Mouse (Mus musculus) heart, embryonic 10.5 days (tissue): ENCODE results near the gene Isoc2a. TPM values are rescaled to one million over a fixed set of nuclear protein-coding genes. Genes with fewer than 3 reads are reported as not detected.

ENCODE experiments used
- DNase-seq: peaks from one replicate; pipeline ENCODE4 v3.0.0-alpha.2; 2017; ENCODE audit warnings: low spot score
- H3K27ac ChIP-seq: fragments of 300-500 bp; sonication (generic); 2 replicates; pipeline ENCODE4 v1.5.1; 2016; ENCODE audit warnings: mild to moderate bottlenecking
- H3K27me3 ChIP-seq: fragments of 300-500 bp; sonication (generic); 2 replicates; pipeline ENCODE4 v1.6.1; 2016; ENCODE audit warnings: mild to moderate bottlenecking; ENCODE audit not compliant: poor library complexity, insufficient read depth, severe bottlenecking
- H3K36me3 ChIP-seq: fragments of 300-500 bp; sonication (generic); 2 replicates; pipeline ENCODE4 v1.6.1; 2016; ENCODE audit warnings: mild to moderate bottlenecking, moderate library complexity
- H3K4me1 ChIP-seq: fragments of 300-500 bp; sonication (generic); 2 replicates; pipeline ENCODE4 v1.6.1; 2016; ENCODE audit warnings: mild to moderate bottlenecking
- H3K4me3 ChIP-seq: fragments of 300-500 bp; sonication (generic); 2 replicates; pipeline ENCODE4 v1.5.1; 2016; ENCODE audit warnings: mild to moderate bottlenecking, moderate library complexity
- H3K9me3 ChIP-seq: fragments of 300-500 bp; sonication (generic); 2 replicates; pipeline ENCODE4 v1.6.1; 2016; ENCODE audit warnings: mild to moderate bottlenecking, moderate library complexity
- WGBS: fragments of 180-500 bp; shearing (Covaris S2); methylation state at CpG from one replicate; pipeline ENCODE4 v1.1.7; 2016; 5-methylcytosine and 5-hydroxymethylcytosine counted together
- polyA plus RNA-seq: library from polyadenylated mRNA; unstranded; fragments of >200 nt; fragmentation: Nextera tagmentation; extraction: Ambion mirVana; gene quantifications from 2 replicates; pipeline ENCODE4 v1.2.1, GENCODE M21; 2016

The Isoc2a gene
- polyA plus RNA-seq, 1 experiment from 2014 or later, result 1.3 TPM

DNA sequence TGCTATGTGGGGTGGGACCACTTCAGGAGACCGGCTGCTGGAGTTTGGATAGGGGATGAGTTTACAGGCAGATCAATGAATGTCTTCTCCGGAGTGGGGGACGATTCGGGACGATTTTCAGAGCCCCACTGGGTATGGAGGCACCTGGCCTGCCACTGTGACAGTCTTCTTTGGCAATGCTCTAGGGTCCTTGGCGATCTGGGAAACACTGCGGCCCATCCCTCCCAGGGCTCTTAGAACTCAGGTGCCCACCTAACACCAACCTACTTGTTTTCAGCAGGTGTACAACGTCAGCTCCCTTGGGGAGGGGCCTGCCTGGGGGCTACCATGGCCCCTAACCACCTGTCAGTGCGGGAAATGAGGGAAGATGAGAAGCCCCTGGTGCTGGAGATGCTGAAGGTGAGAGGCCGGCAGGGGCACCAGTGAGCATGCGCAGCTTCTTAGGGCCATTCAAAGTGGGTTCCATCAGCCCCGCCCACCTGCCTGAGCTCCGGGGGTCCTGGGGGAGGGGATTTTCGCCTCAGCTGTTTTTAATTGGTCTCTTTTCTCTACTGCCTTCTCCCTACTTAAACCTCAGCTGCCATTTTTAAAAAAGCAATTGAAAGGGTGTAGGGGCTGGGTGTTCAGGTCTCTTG is 46.1 kb downstream of the Isoc2a start:
- Histone ChIP-seq H3K9me3 (no peaks in the 10 kb centered on the region), H3K4me1 (peaks cover 86% of the 10 kb centered on the region), H3K27me3 (peaks cover 7% of the 10 kb centered on the region; the same call in 1 of the 2 replicates), H3K36me3 (peaks cover 31% of the 10 kb centered on the region), H3K4me3 (peak overlapping the region; percentile 59), H3K27ac (peak overlapping the region; percentile 83)
- WGBS, result 2% methylated on average over 14 of the region's 14 CpGs
- no peak for DNase-seq

DNA sequence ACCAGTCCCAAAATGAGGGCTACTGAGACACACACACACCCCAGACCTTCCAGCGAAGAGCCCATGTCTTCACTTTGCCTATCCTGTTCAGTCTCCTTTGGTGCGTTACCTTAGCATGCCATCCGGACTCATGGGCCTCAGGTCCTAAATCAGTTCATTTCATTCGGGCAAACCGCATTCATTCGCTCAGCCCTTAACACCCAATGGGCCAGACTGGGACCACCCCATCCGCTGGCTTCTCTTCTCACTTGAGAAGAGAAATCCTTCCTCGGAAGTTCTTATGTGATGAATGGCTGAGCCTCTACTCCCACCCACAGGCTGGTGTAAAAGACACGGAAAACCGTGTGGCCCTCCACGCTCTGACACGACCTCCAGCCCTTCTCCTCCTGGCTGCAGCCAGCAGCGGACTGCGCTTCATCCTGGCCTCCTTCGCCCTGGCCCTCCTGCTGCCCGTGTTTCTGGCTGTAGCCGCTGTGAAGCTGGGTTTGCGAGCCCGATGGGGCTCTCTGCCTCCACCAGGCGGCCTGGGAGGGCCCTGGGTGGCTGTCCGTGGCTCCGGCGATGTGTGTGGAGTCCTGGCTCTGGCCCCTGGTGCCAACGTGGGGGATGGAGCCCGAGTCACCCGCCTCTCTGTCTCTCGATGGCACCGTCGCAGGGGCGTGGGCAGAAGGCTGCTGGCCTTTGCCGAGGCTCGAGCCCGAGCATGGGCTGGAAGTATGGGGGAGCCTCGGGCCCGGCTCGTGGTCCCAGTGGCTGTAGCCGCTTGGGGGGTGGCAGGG is 46.8 kb downstream of the Isoc2a start:
- peaks cover 24% of the 10 kb centered on the region for H3K36me3 ChIP-seq
- peaks cover 7% of the 10 kb centered on the region; the same call in 1 of the 2 replicates for H3K27me3 ChIP-seq
- peak overlapping the region; percentile 83 for H3K27ac ChIP-seq
- peaks cover 86% of the 10 kb centered on the region for H3K4me1 ChIP-seq
- DNase-seq, result no peak
- 4% methylated on average over 37 of the region's 37 CpGs for WGBS
- H3K4me3 ChIP-seq, result peak overlapping the region; percentile 59
- H3K9me3 ChIP-seq, result no peaks in the 10 kb centered on the region

DNA sequence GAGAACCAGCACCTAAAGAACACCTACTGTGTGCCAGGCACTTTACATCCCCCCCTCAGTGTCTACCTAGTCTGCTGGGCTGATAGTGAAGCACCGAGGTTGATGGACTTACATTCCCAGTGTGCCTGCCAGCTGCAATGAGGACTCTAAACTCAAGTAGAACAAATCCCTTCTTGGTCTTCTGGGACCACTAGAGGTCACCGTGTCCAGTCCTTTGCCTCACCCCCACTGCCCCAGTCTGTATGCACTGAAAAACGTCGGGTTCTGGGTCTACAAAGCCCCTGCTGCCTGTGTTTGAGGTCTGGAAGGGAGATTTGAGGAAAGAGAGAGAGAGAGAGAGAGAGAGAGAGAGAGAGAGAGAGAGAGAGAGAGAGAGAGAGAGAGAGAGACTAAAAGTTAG is 47.5 kb downstream of the Isoc2a start:
- peak overlapping the region; percentile 83 for H3K27ac ChIP-seq
- WGBS, result 3% methylated on average over 4 of the region's 4 CpGs
- DNase-seq, result no peak
- peaks cover 7% of the 10 kb centered on the region; the same call in 1 of the 2 replicates for H3K27me3 ChIP-seq
- no peaks in the 10 kb centered on the region for H3K9me3 ChIP-seq
- peaks cover 17% of the 10 kb centered on the region for H3K36me3 ChIP-seq
- H3K4me1 ChIP-seq, result peaks cover 82% of the 10 kb centered on the region
- peak overlapping the region; percentile 59 for H3K4me3 ChIP-seq

DNA sequence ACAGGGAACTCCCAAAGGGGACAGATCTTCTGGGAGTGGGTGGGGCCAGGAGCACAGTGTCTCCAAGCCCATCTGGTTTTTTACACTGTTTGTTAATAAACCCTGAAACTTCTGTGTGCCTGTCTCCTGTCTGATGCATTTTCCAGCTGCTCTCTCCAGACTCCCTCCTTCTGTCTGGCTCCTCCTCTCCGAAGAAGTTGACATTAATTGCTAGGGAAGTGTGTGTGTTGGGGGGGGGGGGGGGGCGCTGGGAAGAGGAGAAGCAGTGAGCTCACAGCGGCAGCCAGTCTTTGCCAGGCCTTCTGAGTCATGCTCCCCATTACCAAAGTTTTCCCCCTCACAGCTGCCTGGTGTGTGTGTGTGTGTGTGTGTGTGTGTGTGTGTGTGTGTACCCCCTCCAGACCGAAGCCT is 47.9 kb downstream of the Isoc2a start:
- Histone ChIP-seq H3K27ac (peak overlapping the region; percentile 83), H3K27me3 (peaks cover 7% of the 10 kb centered on the region; the same call in 1 of the 2 replicates), H3K4me1 (peaks cover 78% of the 10 kb centered on the region), H3K4me3 (peak overlapping the region; percentile 32; the same call in 1 of the 2 replicates), H3K36me3 (peaks cover 13% of the 10 kb centered on the region), H3K9me3 (no peaks in the 10 kb centered on the region)
- DNase-seq, result no peak
- WGBS, result 15% methylated on average over 4 of the region's 4 CpGs

DNA sequence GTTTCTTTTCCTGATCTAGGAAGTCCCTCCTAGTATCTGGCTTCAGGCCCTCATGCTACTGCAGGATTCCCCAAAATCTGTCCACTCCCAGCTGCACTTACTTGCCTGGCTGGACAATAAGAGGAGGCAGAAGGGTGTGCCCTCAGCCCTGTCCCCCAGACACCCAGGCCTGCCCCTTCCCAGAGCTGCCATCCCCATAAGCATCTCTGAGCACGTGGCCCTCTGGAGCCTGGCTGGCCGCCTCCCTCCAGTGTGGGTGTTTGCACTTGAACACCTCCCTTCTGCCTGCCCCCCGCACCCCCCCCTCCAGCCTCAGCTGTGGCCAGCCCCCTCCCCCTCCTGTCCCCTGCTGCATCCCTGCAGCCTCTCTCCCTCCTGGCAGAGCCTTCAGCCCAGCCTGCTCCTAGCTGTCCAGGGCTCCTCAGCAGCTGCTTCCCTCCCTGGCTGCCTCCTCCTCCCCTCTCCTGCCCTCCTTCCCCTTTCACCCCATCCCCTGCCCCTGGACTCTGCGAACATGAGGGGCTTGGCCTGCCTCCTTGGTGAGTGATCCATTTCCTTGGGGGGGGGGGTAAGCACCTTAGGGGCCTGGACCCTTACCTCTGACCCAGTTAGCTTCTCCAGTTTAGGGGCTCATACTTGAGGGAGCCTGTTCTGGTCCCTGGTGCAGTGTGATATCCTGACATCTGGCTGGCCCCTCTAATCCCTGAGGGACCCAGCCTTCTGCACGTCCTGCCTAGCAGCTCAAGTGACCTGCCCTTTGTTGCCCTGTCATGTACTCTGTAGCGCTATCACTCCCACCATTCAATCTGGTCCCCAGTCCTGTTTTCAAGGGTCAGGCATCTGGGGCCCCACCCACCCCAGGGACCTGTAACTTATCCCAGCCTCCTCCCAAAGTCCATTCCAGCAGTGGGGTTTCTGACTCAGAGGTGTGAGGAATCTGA is 48.8 kb downstream of the Isoc2a start, which contains the start of gene Ssc5d:
Gene Ssc5d, plus strand, starts transcription at position 345 of the 941 bp plus-strand sequence.
- WGBS, result 14% methylated on average over 6 of the region's 6 CpGs
- H3K9me3 ChIP-seq, result no peaks in the 10 kb centered on the region
- peak within 1 kb of the TSS; percentile 83 for H3K27ac ChIP-seq
- H3K4me3 ChIP-seq, result peak within 1 kb of the TSS; percentile 59
- no peak for DNase-seq
- H3K36me3 ChIP-seq, result peaks cover 4% of the 10 kb centered on the region
- peaks cover 73% of the 10 kb centered on the region for H3K4me1 ChIP-seq
- H3K27me3 ChIP-seq, result peaks cover 7% of the 10 kb centered on the region; the same call in 1 of the 2 replicates

DNA sequence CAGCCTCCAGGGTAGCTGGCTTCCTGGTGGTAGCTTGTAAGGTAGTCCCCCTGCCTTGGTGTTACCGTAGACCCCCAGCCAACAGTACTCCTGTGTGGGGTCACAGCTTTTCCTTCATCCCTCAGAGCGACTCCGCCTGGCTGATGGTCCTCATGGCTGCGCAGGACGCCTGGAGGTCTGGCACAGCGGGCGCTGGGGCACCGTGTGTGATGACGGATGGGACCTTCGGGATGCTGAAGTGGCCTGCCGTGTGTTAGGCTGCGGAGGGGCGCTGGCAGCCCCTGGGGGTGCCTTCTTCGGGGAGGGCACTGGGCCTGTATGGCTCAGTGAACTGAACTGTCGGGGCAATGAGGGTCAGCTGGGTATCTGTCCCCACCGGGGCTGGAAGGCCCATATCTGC is 49.9 kb downstream of the Isoc2a start:
- peaks cover 61% of the 10 kb centered on the region for H3K4me1 ChIP-seq
- H3K4me3 ChIP-seq, result no peak overlapping the region
- H3K27me3 ChIP-seq, result peaks cover 7% of the 10 kb centered on the region; the same call in 1 of the 2 replicates
- DNase-seq, result no peak
- no peaks in the 10 kb centered on the region for H3K9me3 ChIP-seq
- no peaks in the 10 kb centered on the region for H3K36me3 ChIP-seq
- H3K27ac ChIP-seq, result peak overlapping the region; percentile 83
- WGBS, result 70% methylated on average over 16 of the region's 16 CpGs

DNA sequence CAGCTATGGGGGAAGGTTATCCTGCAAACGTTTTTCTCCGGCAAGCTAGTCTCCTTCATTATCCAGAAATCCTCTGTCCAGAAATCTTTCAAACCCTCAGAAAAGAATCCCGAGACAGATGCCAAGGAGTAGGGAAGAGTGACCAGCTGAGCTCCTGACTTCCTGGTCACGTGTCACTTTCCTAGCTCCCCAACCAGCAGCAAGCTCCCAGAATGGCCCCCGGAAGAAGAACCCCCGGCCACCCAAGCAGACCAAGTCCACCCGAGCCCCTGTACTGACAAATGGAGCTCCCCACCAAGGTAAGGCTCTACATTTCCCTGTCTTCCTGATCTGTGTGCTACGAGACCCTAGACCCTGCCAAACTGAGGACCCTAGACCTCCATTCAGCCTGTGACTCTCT is 50.8 kb downstream of the Isoc2a start:
- WGBS, result 77% methylated on average over 8 of the region's 8 CpGs
- H3K4me1 ChIP-seq, result peaks cover 53% of the 10 kb centered on the region
- H3K27ac ChIP-seq, result no peak overlapping the region
- no peak for DNase-seq
- peaks cover 7% of the 10 kb centered on the region; the same call in 1 of the 2 replicates for H3K27me3 ChIP-seq
- H3K4me3 ChIP-seq, result no peak overlapping the region
- H3K36me3 ChIP-seq, result no peaks in the 10 kb centered on the region
- no peaks in the 10 kb centered on the region for H3K9me3 ChIP-seq

DNA sequence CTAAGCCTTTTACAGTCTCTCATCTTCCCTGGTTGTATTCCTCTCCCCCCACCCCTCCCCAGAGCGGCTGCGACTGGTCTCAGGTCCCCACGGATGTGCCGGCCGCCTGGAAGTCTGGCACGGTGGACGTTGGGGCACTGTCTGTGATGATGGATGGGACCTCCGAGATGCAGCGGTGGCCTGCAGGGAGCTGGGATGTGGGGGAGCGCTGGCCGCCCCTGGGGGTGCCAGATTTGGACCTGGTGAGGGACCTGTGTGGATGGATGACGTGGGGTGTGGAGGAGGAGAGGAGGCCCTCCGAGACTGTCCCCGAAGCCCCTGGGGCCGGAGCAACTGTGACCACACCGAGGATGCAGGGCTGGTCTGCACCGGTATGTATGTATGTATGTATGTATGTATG is 51.4 kb downstream of the Isoc2a start:
- no peak for DNase-seq
- peaks cover 7% of the 10 kb centered on the region; the same call in 1 of the 2 replicates for H3K27me3 ChIP-seq
- WGBS, result 77% methylated on average over 17 of the region's 17 CpGs
- H3K9me3 ChIP-seq, result no peaks in the 10 kb centered on the region
- H3K4me3 ChIP-seq, result no peak overlapping the region
- H3K36me3 ChIP-seq, result no peaks in the 10 kb centered on the region
- no peak overlapping the region for H3K27ac ChIP-seq
- H3K4me1 ChIP-seq, result peaks cover 47% of the 10 kb centered on the region

DNA sequence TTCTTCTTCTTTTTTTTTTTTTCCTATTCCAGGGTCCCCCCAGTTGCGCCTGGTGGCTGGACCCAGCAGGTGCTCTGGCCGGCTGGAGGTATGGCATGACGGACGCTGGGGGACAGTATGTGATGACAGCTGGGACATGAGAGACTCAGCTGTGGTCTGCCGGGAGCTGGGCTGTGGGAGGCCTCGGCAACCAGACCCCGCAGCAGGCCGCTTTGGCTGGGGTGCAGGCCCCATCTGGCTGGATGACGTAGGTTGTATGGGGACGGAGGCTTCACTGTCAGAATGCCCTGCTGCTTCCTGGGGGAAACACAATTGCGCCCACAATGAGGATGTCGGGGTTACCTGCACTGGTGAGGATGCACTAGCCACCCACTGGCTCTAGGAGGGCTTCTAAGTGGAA is 56.1 kb downstream of the Isoc2a start:
- H3K27me3 ChIP-seq, result no peaks in the 10 kb centered on the region
- no peak overlapping the region for H3K4me3 ChIP-seq
- peaks cover 4% of the 10 kb centered on the region; the same call in 1 of the 2 replicates for H3K9me3 ChIP-seq
- no peak overlapping the region for H3K27ac ChIP-seq
- WGBS, result 64% methylated on average over 12 of the region's 12 CpGs
- no peaks in the 10 kb centered on the region for H3K36me3 ChIP-seq
- DNase-seq, result no peak
- no peaks in the 10 kb centered on the region for H3K4me1 ChIP-seq

DNA sequence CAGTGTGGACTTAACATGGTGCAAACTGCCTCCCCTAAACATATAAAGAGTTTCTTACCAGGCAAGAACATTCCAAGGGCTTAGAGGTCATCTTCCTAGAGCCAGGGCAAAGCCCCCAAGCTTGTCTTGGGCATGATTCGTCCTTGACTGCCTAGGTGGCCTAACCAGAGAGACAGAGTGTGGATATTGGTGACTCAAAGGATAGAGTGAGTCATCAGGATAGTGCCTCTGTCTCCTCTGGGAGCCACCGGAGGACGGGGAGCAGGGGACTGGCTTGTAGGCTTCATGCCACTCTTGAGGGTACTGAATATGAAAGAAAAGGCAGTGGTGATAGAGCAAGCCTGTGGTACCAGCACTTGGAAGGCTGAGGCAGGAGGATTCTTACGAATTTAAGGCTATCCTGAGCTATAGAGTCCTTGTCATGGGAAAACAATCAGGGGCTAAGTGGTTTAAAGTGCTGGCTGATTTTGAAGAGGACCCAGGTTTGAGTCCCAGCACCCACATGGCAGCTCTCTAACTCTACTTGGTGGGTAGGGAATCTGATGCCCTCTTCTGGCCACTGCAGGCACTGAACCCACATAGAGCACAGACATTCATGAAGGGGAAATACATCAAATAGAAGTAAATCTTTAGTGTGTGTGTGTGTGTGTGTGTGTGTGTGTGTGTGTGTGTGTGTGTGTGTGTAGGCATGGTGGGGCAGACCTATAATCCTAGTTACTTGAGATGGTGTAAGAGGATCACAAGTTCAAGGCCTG is 57.4 kb downstream of the Isoc2a start:
- no peak for DNase-seq
- 84% methylated on average over 4 of the region's 4 CpGs for WGBS
- H3K4me3 ChIP-seq, result no peak overlapping the region

DNA sequence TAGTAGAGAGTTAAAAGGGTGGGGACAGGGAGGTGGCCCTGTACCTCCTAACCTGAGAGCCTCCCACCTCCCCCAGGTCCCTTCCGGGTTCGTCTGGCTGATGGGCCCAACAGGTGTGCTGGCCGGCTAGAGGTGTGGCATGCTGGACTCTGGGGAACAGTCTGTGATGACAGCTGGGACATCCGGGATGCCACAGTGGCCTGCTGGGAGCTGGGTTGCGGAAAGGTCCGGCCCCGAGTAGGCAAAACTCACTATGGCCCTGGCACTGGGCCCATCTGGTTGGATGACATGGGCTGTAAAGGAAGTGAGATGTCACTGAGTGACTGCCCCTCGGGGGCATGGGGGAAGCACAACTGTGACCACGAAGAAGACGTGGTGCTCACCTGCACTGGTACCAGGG is 59.9 kb downstream of the Isoc2a start:
- DNase-seq, result no peak
- 71% methylated on average over 10 of the region's 10 CpGs for WGBS
- Histone ChIP-seq H3K9me3 (peaks cover 4% of the 10 kb centered on the region; the same call in 1 of the 2 replicates), H3K4me3 (no peak overlapping the region), H3K4me1 (no peaks in the 10 kb centered on the region), H3K36me3 (no peaks in the 10 kb centered on the region), H3K27ac (no peak overlapping the region), H3K27me3 (no peaks in the 10 kb centered on the region)

More for the DNA sequence above, 57.4 kb downstream of the Isoc2a start:
- H3K9me3 ChIP-seq, result peaks cover 4% of the 10 kb centered on the region; the same call in 1 of the 2 replicates
- no peaks in the 10 kb centered on the region for H3K27me3 ChIP-seq
- H3K36me3 ChIP-seq, result no peaks in the 10 kb centered on the region
- no peak overlapping the region for H3K27ac ChIP-seq
- H3K4me1 ChIP-seq, result no peaks in the 10 kb centered on the region

DNA sequence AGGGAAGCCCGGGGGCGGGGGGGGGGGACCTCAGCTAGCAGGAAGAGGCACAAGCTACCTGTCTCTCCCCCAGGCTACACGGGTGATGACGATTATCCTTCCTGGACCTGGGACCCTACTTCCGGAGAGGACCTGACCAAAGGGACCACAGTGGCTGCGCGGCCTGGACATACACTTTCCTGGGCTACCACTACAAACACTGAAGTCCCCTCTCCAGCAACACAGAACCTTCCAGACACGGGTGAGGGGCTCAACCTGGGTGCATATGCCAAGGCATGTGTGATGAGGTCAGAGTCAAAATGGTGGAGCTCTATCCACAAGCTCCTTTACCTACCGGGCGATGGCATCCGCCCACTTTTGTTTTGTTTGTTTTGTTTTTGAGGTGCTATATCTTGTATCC is 60.4 kb downstream of the Isoc2a start:
- Histone ChIP-seq H3K36me3 (no peaks in the 10 kb centered on the region), H3K4me1 (no peaks in the 10 kb centered on the region), H3K9me3 (peaks cover 4% of the 10 kb centered on the region; the same call in 1 of the 2 replicates), H3K27ac (no peak overlapping the region), H3K27me3 (no peaks in the 10 kb centered on the region), H3K4me3 (no peak overlapping the region)
- 79% methylated on average over 10 of the region's 11 CpGs for WGBS
- no peak for DNase-seq
